Mouse (Mus musculus) cerebellum, adult 8-10 months (tissue): ENCODE measurements around the gene Cep350.

ENCODE experiments used
- DNase-seq: peaks from one replicate; pipeline ENCODE4 v3.0.0; 2022

Gene Cep350

GRCm38 (mm10) chr1:155805607-155806006, 167.4 kb downstream of the Cep350 start:
- DNase-seq: no peak

DNA sequence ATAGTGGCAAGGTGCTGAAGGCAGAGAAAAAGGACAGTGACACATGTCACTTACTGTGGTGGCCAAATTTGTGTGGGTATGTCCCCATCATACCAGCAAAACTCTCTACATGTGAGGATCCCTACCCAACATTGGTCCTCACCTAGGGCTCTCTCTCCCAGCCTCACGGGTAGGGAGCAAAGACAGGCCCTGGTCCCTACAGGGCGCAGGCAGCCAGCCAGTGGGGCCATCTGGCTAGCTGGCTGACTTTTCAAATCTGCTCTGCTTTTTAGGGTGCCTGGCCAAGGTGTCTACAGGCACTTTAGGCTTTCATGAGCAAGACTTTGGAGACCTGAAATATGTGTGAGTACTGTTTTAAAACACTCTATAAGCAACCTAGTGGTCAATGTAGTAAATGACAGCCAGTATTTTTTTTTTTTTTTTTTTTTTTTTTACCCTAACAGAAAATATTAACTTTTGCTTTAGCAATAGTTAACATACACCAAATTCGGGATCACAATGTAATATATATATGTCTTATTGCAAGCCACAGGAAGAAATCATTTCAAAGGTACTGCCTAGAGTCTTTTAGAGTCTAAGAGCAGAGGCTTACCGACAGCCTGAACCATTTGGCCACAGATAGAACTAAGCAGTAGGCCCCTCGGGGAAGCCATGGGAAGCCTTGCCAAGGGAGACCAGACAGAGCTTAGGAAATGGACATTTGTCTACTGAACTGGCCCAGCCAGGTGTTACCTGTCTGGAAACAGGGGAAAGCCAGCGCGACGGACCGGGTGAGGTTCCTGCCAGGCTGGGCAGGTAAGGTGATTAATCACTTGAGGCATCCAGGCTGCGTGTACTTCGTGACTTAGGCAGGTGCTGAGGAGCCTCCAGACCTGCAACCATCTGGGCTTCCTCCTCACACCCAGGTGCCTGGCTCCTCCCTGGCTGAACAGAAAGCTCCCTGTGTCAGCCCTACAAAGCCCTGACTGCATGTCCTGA, 171.8 kb downstream of the Cep350 start:
- peak; percentile 78 for DNase-seq

DNA sequence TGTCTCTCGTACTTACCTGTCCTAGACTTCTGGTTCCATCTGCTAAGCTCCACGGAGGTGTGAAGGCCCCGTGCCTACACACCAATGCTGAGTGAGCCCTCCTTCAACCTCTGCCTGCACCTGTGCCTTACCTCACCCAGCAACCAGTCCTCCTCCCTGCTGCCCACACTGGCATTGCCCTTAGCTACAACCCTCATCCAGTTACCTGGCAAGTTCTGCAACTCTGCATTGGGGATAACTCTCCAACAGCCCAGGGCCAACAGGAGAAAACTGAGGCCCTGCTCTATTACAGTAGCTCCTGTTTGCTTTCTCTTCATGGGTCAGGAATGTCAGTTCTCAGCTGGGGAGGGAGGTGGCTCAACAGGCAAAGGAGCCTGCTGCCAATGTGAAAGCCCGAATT, 175.1 kb downstream of the Cep350 start:
- DNase-seq: no peak

GRCm38 (mm10) chr1:155797425-155797824, 175.6 kb downstream of the Cep350 start:
- DNase-seq: no peak

DNA sequence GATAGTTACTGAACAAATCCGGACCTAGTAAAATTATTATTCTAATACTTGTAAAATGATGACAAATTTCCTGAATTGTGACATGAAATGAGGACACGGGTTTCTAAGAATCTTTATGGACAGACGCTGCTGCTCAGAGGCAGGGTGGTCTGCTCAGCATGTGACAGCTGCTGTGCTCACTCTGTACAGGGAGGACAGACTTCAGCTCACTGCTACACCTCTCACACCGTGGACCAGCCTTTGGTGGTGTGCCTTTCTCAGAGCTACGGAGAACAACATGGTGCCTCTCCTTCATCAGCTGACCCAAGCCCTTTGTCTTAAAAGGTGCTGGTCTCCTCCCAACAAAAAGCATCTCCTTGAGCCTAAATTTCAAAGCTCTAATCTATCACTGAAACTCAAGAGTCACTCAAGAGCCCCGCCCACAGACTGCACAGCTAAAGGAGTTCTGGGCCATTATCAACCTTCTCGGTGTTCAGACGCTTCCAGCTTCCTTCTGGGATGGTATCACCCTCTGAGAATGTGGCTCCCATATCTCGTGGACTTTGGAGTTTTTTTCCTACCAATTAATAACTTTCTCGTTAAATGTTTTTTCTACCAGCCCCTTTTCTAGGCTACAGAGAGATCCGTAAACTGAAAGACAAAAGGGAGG, 176.2 kb downstream of the Cep350 start:
- no peak for DNase-seq

- no peak for DNase-seq
Measured at GRCm38 (mm10) chr1:155795791-155796233, 177.2 kb downstream of the Cep350 start.
